Mouse (Mus musculus): ENCODE measurements at regions not wholly inside any gene's neighbourhood (a gene's known extent, or its start where the extent isn't known, plus 50 kb on each side); places are given as distances from the start of the nearest gene placed in this dataset.

- no peaks in the 10 kb centered on the region for H3K9me3 ChIP-seq
- H3K36me3 ChIP-seq: no peaks in the 10 kb centered on the region
- H3K27ac ChIP-seq: no peak overlapping the region
- peaks cover 38% of the 10 kb centered on the region for H3K4me1 ChIP-seq (replicated peaks)
- H3K27me3 ChIP-seq: peaks cover 16% of the 10 kb centered on the region
- ATAC-seq (ENCODE audit: low FRiP score): no peak
- no peak overlapping the region for H3K4me2 ChIP-seq
- peak overlapping the region; percentile 5; the same call in 1 of the 2 replicates for H3K9ac ChIP-seq
- WGBS: 73% methylated on average over 6 of the region's 6 CpGs
- H3K4me3 ChIP-seq: no peak overlapping the region
Observed at GRCm38 (mm10) chr12:112274026-112274425, 128.0 kb downstream of the Kif26a start.

- Histone ChIP-seq H3K9ac (no peak overlapping the region), H3K4me2 (no peak overlapping the region), H3K9me3 (no peaks in the 10 kb centered on the region), H3K4me3 (no peak overlapping the region), H3K27ac (no peak overlapping the region), H3K4me1 (replicated peaks) (peaks cover 40% of the 10 kb centered on the region), H3K36me3 (no peaks in the 10 kb centered on the region), H3K27me3 (peaks cover 23% of the 10 kb centered on the region)
- ATAC-seq (ENCODE audit: low FRiP score): no peak
- 31% methylated on average over 11 of the region's 11 CpGs for WGBS
Observed at GRCm38 (mm10) chr12:112274756-112275155, 128.7 kb downstream of the Kif26a start.

- H3K4me3 ChIP-seq: no peak overlapping the region
- H3K36me3 ChIP-seq: no peaks in the 10 kb centered on the region
- WGBS: 14% methylated on average over 7 of the region's 7 CpGs
- ATAC-seq (ENCODE audit: low FRiP score): no peak
- no peaks in the 10 kb centered on the region for H3K9me3 ChIP-seq
- H3K27ac ChIP-seq: peak overlapping the region; percentile 58
- no peak overlapping the region for H3K9ac ChIP-seq
- peaks cover 29% of the 10 kb centered on the region for H3K27me3 ChIP-seq
- peaks cover 49% of the 10 kb centered on the region for H3K4me1 ChIP-seq (replicated peaks)
- no peak overlapping the region for H3K4me2 ChIP-seq
Observed at GRCm38 (mm10) chr12:112276651-112277050, 130.6 kb downstream of the Kif26a start.

- Histone ChIP-seq H3K9me3 (no peaks in the 10 kb centered on the region), H3K27me3 (peaks cover 29% of the 10 kb centered on the region), H3K4me1 (replicated peaks) (peaks cover 44% of the 10 kb centered on the region), H3K9ac (no peak overlapping the region), H3K36me3 (no peaks in the 10 kb centered on the region), H3K4me3 (no peak overlapping the region), H3K27ac (no peak overlapping the region), H3K4me2 (no peak overlapping the region)
- no peak for ATAC-seq (ENCODE audit: low FRiP score)
- 23% methylated on average over 14 of the region's 14 CpGs for WGBS
Observed at GRCm38 (mm10) chr12:112277511-112277910, 131.5 kb downstream of the Kif26a start.

GRCm38 (mm10) chr12:112285096-112285495 is 139.1 kb downstream of the Kif26a start:
- Histone ChIP-seq H3K36me3 (no peaks in the 10 kb centered on the region), H3K27ac (no peak overlapping the region), H3K4me1 (replicated peaks) (peaks cover 29% of the 10 kb centered on the region), H3K9me3 (no peaks in the 10 kb centered on the region), H3K4me3 (no peak overlapping the region), H3K9ac (no peak overlapping the region), H3K27me3 (peaks cover 11% of the 10 kb centered on the region), H3K4me2 (no peak overlapping the region)
- WGBS: 55% methylated on average over 15 of the region's 15 CpGs
- no peak for ATAC-seq (ENCODE audit: low FRiP score)

- no peak overlapping the region for H3K27ac ChIP-seq
Observed at GRCm38 (mm10) chr12:112288786-112289185, 142.8 kb downstream of the Kif26a start.

GRCm38 (mm10) chr12:112290299-112290698 is 144.3 kb downstream of the Kif26a start:
- no peak overlapping the region for H3K9ac ChIP-seq
- peaks cover 45% of the 10 kb centered on the region for H3K4me1 ChIP-seq (replicated peaks)
- H3K9me3 ChIP-seq: no peaks in the 10 kb centered on the region
- ATAC-seq (ENCODE audit: low FRiP score): no peak
- H3K4me2 ChIP-seq: no peak overlapping the region
- peaks cover 31% of the 10 kb centered on the region; the same call in 1 of the 2 replicates for H3K27me3 ChIP-seq
- WGBS: 88% methylated on average over 9 of the region's 9 CpGs
- H3K4me3 ChIP-seq: no peak overlapping the region
- H3K36me3 ChIP-seq: no peaks in the 10 kb centered on the region
- H3K27ac ChIP-seq: no peak overlapping the region

More at GRCm38 (mm10) chr12:112288786-112289185, 142.8 kb downstream of the Kif26a start:
- WGBS: 74% methylated on average over 3 of the region's 3 CpGs
- H3K27me3 ChIP-seq: peaks cover 26% of the 10 kb centered on the region; the same call in 1 of the 2 replicates
- H3K9me3 ChIP-seq: no peaks in the 10 kb centered on the region
- no peak overlapping the region for H3K4me2 ChIP-seq
- H3K4me1 ChIP-seq (replicated peaks): peaks cover 46% of the 10 kb centered on the region
- ATAC-seq (ENCODE audit: low FRiP score): no peak
- H3K36me3 ChIP-seq: no peaks in the 10 kb centered on the region
- no peak overlapping the region for H3K4me3 ChIP-seq
- no peak overlapping the region for H3K9ac ChIP-seq

GRCm38 (mm10) chr12:112291748-112292561 is 145.9 kb downstream of the Kif26a start:
- peaks cover 45% of the 10 kb centered on the region for H3K4me1 ChIP-seq (replicated peaks)
- no peak for ATAC-seq (ENCODE audit: low FRiP score)
- no peak overlapping the region for H3K4me3 ChIP-seq
- no peak overlapping the region for H3K4me2 ChIP-seq
- no peaks in the 10 kb centered on the region for H3K9me3 ChIP-seq
- no peaks in the 10 kb centered on the region for H3K36me3 ChIP-seq
- H3K9ac ChIP-seq: no peak overlapping the region
- WGBS: 72% methylated on average over 16 of the region's 16 CpGs
- H3K27me3 ChIP-seq: peaks cover 29% of the 10 kb centered on the region; the same call in 1 of the 2 replicates
- H3K27ac ChIP-seq: no peak overlapping the region

GRCm38 (mm10) chr12:112293105-112293504 is 147.1 kb downstream of the Kif26a start:
- WGBS: 57% methylated on average over 13 of the region's 13 CpGs
- Histone ChIP-seq H3K27me3 (0 out of 2 replicates have a peak, but pooled peaks cover 28% of the 10 kb centered on the region), H3K36me3 (no peaks in the 10 kb centered on the region), H3K9ac (no peak overlapping the region), H3K27ac (0 out of 2 replicates have a peak overlapping the region, but pooled peaks have one; percentile 19), H3K9me3 (no peaks in the 10 kb centered on the region), H3K4me1 (replicated peaks) (peaks cover 43% of the 10 kb centered on the region), H3K4me2 (no peak overlapping the region), H3K4me3 (no peak overlapping the region)
- peak; percentile 57 for ATAC-seq (ENCODE audit: low FRiP score)

GRCm38 (mm10) chr12:112295337-112295941 is 149.4 kb downstream of the Kif26a start:
- peaks cover 38% of the 10 kb centered on the region for H3K27me3 ChIP-seq
- no peak overlapping the region for H3K4me3 ChIP-seq
- WGBS: 90% methylated on average over 6 of the region's 6 CpGs
- H3K9ac ChIP-seq: no peak overlapping the region
- no peaks in the 10 kb centered on the region for H3K36me3 ChIP-seq
- H3K9me3 ChIP-seq: no peaks in the 10 kb centered on the region
- H3K4me2 ChIP-seq: no peak overlapping the region
- peaks cover 48% of the 10 kb centered on the region for H3K4me1 ChIP-seq (replicated peaks)
- no peak for ATAC-seq (ENCODE audit: low FRiP score)
- no peak overlapping the region for H3K27ac ChIP-seq

- WGBS: 83% methylated on average over 8 of the region's 8 CpGs
Observed at GRCm38 (mm10) chr12:112298521-112298920, 152.5 kb downstream of the Kif26a start.

GRCm38 (mm10) chr12:112299089-112299488 is 153.1 kb downstream of the Kif26a start:
- ATAC-seq (ENCODE audit: low FRiP score): 0 out of 2 replicates have a peak, but pooled peaks have one; percentile 2
- Histone ChIP-seq H3K9me3 (no peaks in the 10 kb centered on the region), H3K9ac (no peak overlapping the region), H3K27ac (peak overlapping the region; percentile 48; the same call in 1 of the 2 replicates), H3K4me1 (replicated peaks) (peaks cover 44% of the 10 kb centered on the region), H3K4me2 (no peak overlapping the region), H3K27me3 (peaks cover 54% of the 10 kb centered on the region), H3K4me3 (no peak overlapping the region), H3K36me3 (no peaks in the 10 kb centered on the region)
- WGBS: 35% methylated on average over 5 of the region's 5 CpGs

More at GRCm38 (mm10) chr12:112298521-112298920, 152.5 kb downstream of the Kif26a start:
- no peaks in the 10 kb centered on the region for H3K9me3 ChIP-seq
- peaks cover 50% of the 10 kb centered on the region for H3K27me3 ChIP-seq
- no peak for ATAC-seq (ENCODE audit: low FRiP score)
- H3K27ac ChIP-seq: no peak overlapping the region
- no peaks in the 10 kb centered on the region for H3K36me3 ChIP-seq
- H3K9ac ChIP-seq: no peak overlapping the region
- no peak overlapping the region for H3K4me3 ChIP-seq
- H3K4me2 ChIP-seq: no peak overlapping the region
- H3K4me1 ChIP-seq (replicated peaks): peaks cover 50% of the 10 kb centered on the region
